Mouse (Mus musculus) E14TG2a.4 (cell line): Measurements from ENCODE around the gene Tceal9.

Experiments
- CTCF ChIP-seq: conservative IDR thresholded peaks from 2 replicates; pipeline ENCODE4 v1.5.1; 2014; ENCODE audit warnings: low read length
- NANOG ChIP-seq: IDR thresholded peaks from 2 replicates; pipeline ENCODE4 v1.6.1; 2014; ENCODE audit warnings: borderline replicate concordance, low read length, mixed read lengths
- POU5F1 ChIP-seq: IDR thresholded peaks from 2 replicates; pipeline ENCODE4 v1.6.1; 2014; ENCODE audit warnings: low read length, borderline replicate concordance

GRCm38 (mm10) chrX:136204406-136204805 lies 40.5 kb upstream of the Tceal9 start:
- TF ChIP-seq CTCF (no peak), NANOG (no peak), POU5F1 (no peak)
